Mouse (Mus musculus): ENCODE results near the gene Vpreb1. TPM values are rescaled to one million over a fixed set of nuclear protein-coding genes. Genes with fewer than 3 reads are reported as not detected.
A peak's percentile ranks its signal among the peaks of the same experiment; 100 is the strongest.
"Not testable (repeated sequence)": the region's sequence is repeated elsewhere in the genome, so short reads cannot be mapped to it uniquely, and the experiment has no call there.

Vpreb1 gene
- total and polyA plus RNA-seq, 2 experiments from 2014 or later = 0.58 TPM; not detected in 1

GRCm38 (mm10) chr16:16856731-16857476 is 13.7 kb downstream of the Vpreb1 start:
- no peak for ATAC-seq
- no peaks in the 10 kb centered on the region for H3K9me3 ChIP-seq (ENCODE audit: low read length)
- 78% methylated on average over 13 of the region's 13 CpGs for WGBS
- no peak overlapping the region for H3K9ac ChIP-seq (replicated peaks; ENCODE audit: low read length)
- no peaks in the 10 kb centered on the region for H3K27me3 ChIP-seq (ENCODE audit: insufficient read depth, low read length)
- no peaks in the 10 kb centered on the region for H3K4me1 ChIP-seq (ENCODE audit: insufficient read depth, low read length)
- H3K36me3 ChIP-seq (ENCODE audit: insufficient read depth, low read length) = no peaks in the 10 kb centered on the region
- no peak overlapping the region for H3K4me2 ChIP-seq (ENCODE audit: low read depth, low read length)
- TF ChIP-seq CTCF (IDR thresholded peaks at IDR 0.05; ENCODE audit: low read depth) = no peak
- H3K27ac ChIP-seq = no peak overlapping the region
- no peak overlapping the region for H3K4me3 ChIP-seq (ENCODE audit: low read length)
- no peak for DNase-seq (ENCODE audit: low spot score)

- not testable (repeated sequence) for H3K27ac ChIP-seq; ATAC-seq; H3K36me3 ChIP-seq (ENCODE audit: insufficient read depth, low read length); H3K4me1 ChIP-seq (ENCODE audit: insufficient read depth, low read length); H3K4me3 ChIP-seq (ENCODE audit: low read length); H3K9me3 ChIP-seq (ENCODE audit: low read length); DNase-seq (ENCODE audit: low spot score); H3K27me3 ChIP-seq (ENCODE audit: insufficient read depth, low read length); H3K4me2 ChIP-seq (ENCODE audit: low read depth, low read length); H3K9ac ChIP-seq (replicated peaks; ENCODE audit: low read length)
- 84% methylated on average over 9 of the region's 9 CpGs for WGBS
These were observed 14.6 kb downstream of the Vpreb1 start for GRCm38 (mm10) chr16:16856054-16856453.

- no peaks in the 10 kb centered on the region for H3K27me3 ChIP-seq (ENCODE audit: insufficient read depth, low read length)
- H3K4me1 ChIP-seq (ENCODE audit: insufficient read depth, low read length) = no peaks in the 10 kb centered on the region
- 97% methylated on average over 1 of the region's 1 CpGs for WGBS
- H3K4me3 ChIP-seq (ENCODE audit: low read length) = no peak overlapping the region
- H3K4me2 ChIP-seq (ENCODE audit: low read depth, low read length) = no peak overlapping the region
- no peak overlapping the region for H3K27ac ChIP-seq
- no peak for TF ChIP-seq CTCF (IDR thresholded peaks at IDR 0.05; ENCODE audit: low read depth)
- H3K9ac ChIP-seq (replicated peaks; ENCODE audit: low read length) = no peak overlapping the region
- ATAC-seq (no peak), DNase-seq (ENCODE audit: low spot score) (no peak)
- H3K36me3 ChIP-seq (ENCODE audit: insufficient read depth, low read length) = no peaks in the 10 kb centered on the region
- H3K9me3 ChIP-seq (ENCODE audit: low read length) = no peaks in the 10 kb centered on the region
These were observed 15.1 kb downstream of the Vpreb1 start for GRCm38 (mm10) chr16:16855541-16855940.

GRCm38 (mm10) chr16:16854836-16855235 is 15.8 kb downstream of the Vpreb1 start:
- Histone ChIP-seq H3K9me3 (ENCODE audit: low read length) (no peaks in the 10 kb centered on the region), H3K9ac (replicated peaks; ENCODE audit: low read length) (no peak overlapping the region), H3K4me3 (ENCODE audit: low read length) (no peak overlapping the region), H3K36me3 (ENCODE audit: insufficient read depth, low read length) (no peaks in the 10 kb centered on the region), H3K4me2 (ENCODE audit: low read depth, low read length) (no peak overlapping the region), H3K27me3 (ENCODE audit: insufficient read depth, low read length) (no peaks in the 10 kb centered on the region), H3K4me1 (ENCODE audit: insufficient read depth, low read length) (no peaks in the 10 kb centered on the region), H3K27ac (no peak overlapping the region)
- ATAC-seq = no peak
- 29% methylated on average over 6 of the region's 6 CpGs for WGBS
- peak; percentile 47 for TF ChIP-seq CTCF (IDR thresholded peaks at IDR 0.05; ENCODE audit: low read depth)
- peak; percentile 7 for DNase-seq (ENCODE audit: low spot score)

- 90% methylated on average over 3 of the region's 3 CpGs for WGBS
- H3K27me3 ChIP-seq (ENCODE audit: insufficient read depth, low read length) = no peaks in the 10 kb centered on the region
- no peak overlapping the region for H3K27ac ChIP-seq
These were observed 18.2 kb downstream of the Vpreb1 start for GRCm38 (mm10) chr16:16852411-16852810.

GRCm38 (mm10) chr16:16849196-16849595 is 21.4 kb downstream of the Vpreb1 start:
- Histone ChIP-seq H3K4me1 (ENCODE audit: insufficient read depth, low read length) (no peaks in the 10 kb centered on the region), H3K9me3 (ENCODE audit: low read length) (no peaks in the 10 kb centered on the region), H3K27me3 (ENCODE audit: insufficient read depth, low read length) (no peaks in the 10 kb centered on the region), H3K9ac (replicated peaks; ENCODE audit: low read length) (no peak overlapping the region), H3K4me3 (ENCODE audit: low read length) (no peak overlapping the region), H3K27ac (no peak overlapping the region), H3K4me2 (ENCODE audit: low read depth, low read length) (no peak overlapping the region), H3K36me3 (ENCODE audit: insufficient read depth, low read length) (no peaks in the 10 kb centered on the region)
- DNase-seq (ENCODE audit: low spot score) (no peak), ATAC-seq (no peak)
- no peak for TF ChIP-seq CTCF (IDR thresholded peaks at IDR 0.05; ENCODE audit: low read depth)

More at GRCm38 (mm10) chr16:16852411-16852810, 18.2 kb downstream of the Vpreb1 start:
- no peaks in the 10 kb centered on the region for H3K36me3 ChIP-seq (ENCODE audit: insufficient read depth, low read length)
- DNase-seq (ENCODE audit: low spot score) (no peak), ATAC-seq (no peak)
- H3K4me1 ChIP-seq (ENCODE audit: insufficient read depth, low read length) = no peaks in the 10 kb centered on the region
- no peak overlapping the region for H3K9ac ChIP-seq (replicated peaks; ENCODE audit: low read length)
- H3K4me3 ChIP-seq (ENCODE audit: low read length) = no peak overlapping the region
- H3K9me3 ChIP-seq (ENCODE audit: low read length) = no peaks in the 10 kb centered on the region
- TF ChIP-seq CTCF (IDR thresholded peaks at IDR 0.05; ENCODE audit: low read depth) = no peak
- H3K4me2 ChIP-seq (ENCODE audit: low read depth, low read length) = no peak overlapping the region

- Histone ChIP-seq H3K4me3 (ENCODE audit: low read length) (peak overlapping the region; percentile 62; the same call in 1 of the 2 replicates), H3K9me3 (ENCODE audit: low read length) (no peaks in the 10 kb centered on the region), H3K9ac (replicated peaks; ENCODE audit: low read length) (no peak overlapping the region), H3K4me1 (ENCODE audit: insufficient read depth, low read length) (no peaks in the 10 kb centered on the region), H3K4me2 (ENCODE audit: low read depth, low read length) (peak overlapping the region; percentile 73), H3K27ac (no peak overlapping the region), H3K36me3 (ENCODE audit: insufficient read depth, low read length) (no peaks in the 10 kb centered on the region), H3K27me3 (ENCODE audit: insufficient read depth, low read length) (no peaks in the 10 kb centered on the region)
- ATAC-seq = 0 out of 2 replicates have a peak, but pooled peaks have one; percentile 15
- 84% methylated on average over 3 of the region's 3 CpGs for WGBS
- DNase-seq (ENCODE audit: low spot score) = no peak
- no peak for TF ChIP-seq CTCF (IDR thresholded peaks at IDR 0.05; ENCODE audit: low read depth)
These were observed 41.0 kb downstream of the Vpreb1 start for GRCm38 (mm10) chr16:16829671-16830070.
